Mouse (Mus musculus) kidney, adult 2 months (tissue): ENCODE data around the gene Rsad2.

Experiments used
- CTCF ChIP-seq: fragments of 200-500 bp; conservative IDR thresholded peaks from 2 replicates; pipeline ENCODE4 v1.5.1; 2011; ENCODE audit warnings: low read depth, mild to moderate bottlenecking, control low read depth, low read length, moderate library complexity, mixed read lengths; ENCODE audit not compliant: insufficient read depth, insufficient read length
- POLR2A ChIP-seq: fragments of 200-500 bp; IDR thresholded peaks from one replicate; pipeline ENCODE4 v1.6.1; 2011; ENCODE audit warnings: low read depth, low read length, control low read depth

DNA sequence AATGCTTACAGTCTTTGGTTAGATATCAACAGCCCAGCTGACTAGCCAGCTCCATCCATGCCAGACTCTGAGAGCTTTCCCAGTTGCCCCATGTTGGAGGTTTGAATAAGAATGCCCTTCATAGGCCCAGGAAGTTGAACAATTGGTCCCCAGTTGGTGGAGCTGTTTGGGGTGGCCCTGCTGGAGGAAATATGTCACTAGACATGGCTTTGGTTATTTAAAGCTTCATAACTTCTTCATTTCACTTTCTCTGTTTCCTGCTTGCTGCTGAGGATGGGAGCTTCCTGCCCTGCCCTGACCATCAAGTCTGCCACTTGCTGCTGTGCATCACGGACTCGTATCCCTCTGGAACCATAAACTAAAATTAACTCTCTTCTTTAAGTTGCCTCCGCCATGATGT lies 45.8 kb downstream of the Rsad2 start:
- TF ChIP-seq CTCF (no peak), POLR2A (no peak)
